Mouse (Mus musculus) neutrophil, adult 5-6 weeks (primary cell): Measurements from ENCODE around the gene Oaz1. TPM values are rescaled to one million over a fixed set of nuclear protein-coding genes. Genes with fewer than 3 reads are reported as not detected.

Experiments
- ATAC-seq: fragments of 151-379, 151-347 bp; 2 replicates; pipeline ENCODE4 v1.8.0; 2017; ENCODE audit warnings: mild to moderate bottlenecking, moderate TSS enrichment; ENCODE audit not compliant: insufficient number of reproducible peaks, poor library complexity, low FRiP score, severe bottlenecking; ENCODE audit errors: extremely low read depth
- total RNA-seq: library from RNA; stranded (forward); fragments of 200-1000 nt; gene quantifications from 2 replicates; pipeline ENCODE4 v1.2.3, GENCODE M21; 2017

Oaz1 gene
- total RNA-seq, 1 experiment from 2014 or later, result 227 TPM

DNA sequence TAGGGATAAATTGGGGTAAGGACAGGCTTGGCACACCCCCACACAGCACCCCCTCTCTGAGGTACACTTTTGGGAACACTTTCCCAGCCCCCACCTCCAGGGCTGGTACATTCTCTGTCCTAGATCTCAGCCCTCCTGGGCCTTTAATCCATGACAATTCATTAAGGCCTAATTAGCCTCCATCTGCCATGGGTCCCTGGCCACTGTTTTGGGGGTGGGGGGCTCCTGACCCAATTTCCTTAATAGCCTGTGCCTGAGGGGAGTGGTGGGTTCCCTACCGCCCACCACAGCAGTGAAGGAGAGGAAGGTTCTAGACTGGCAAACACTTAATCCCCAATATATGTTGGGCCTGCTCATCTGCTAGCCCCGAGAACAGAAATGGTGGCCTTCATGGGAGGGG, 15.2 kb downstream of the Oaz1 start:
- no peak for ATAC-seq

DNA sequence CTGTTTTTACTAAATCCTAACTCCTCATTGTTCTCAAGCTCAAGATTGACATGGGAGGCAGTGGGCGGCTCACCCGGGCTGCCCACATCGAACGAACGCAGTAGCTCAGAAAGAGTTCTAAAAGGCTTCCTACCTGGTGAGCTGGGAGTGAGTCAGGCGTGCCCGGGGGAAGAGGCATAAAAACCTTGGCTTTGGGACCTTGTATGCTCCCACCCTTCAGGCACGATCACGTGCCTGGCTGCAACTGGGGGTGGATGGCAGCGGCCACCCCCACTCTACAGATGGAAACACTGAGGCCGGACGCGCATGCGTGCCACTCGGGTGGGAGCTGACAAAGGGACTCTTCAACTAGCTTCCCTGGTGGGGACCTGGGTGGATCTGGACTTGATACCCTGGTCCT, 15.9 kb downstream of the Oaz1 start:
- no peak for ATAC-seq

DNA sequence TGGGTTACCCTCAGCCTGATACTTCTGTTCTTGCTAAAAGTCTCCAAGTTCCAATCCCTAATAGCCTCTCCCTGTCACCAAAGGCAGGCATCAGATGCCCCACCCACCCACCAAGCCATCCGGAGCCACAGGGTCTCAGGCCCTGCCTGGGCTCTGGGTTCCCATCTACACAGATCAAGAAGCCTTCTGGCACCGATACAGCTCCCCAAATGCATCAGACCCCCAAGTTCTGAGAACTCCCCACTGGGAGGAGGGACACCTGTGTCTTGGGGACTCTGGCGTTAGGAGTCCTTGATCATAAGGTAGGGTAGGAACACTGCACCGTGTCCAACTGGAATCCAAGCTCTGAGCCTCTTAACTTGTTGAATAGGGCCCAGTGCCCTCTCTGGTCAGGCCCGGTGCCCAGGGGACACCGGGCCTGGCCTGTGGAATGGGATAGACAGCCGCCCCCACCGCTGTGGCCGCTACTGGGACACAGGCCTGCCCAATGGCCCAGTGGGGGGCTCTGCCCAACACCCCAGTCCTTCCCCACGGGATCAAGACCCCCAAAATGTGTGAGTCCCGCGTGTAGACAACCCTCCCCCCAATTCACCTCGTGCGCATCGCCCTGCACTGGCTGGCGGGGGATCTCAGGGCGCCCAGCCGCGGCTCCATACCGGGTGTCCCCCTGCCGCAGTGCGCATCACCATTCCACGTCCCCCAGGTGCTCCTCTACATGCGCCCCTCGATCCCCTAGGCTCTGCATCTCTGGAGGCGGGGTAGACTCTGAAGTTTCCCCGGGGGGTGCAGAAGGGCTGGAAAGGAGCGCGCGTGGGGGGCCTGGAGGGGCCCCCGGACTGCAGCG, 16.9 kb downstream of the Oaz1 start:
- no peak for ATAC-seq

GRCm38 (mm10) chr10:80843931-80844547, 17.6 kb downstream of the Oaz1 start, which contains the start of gene Lingo3:
Lingo3 (minus strand) TSS chr10:80844039.
- no peak for ATAC-seq

DNA sequence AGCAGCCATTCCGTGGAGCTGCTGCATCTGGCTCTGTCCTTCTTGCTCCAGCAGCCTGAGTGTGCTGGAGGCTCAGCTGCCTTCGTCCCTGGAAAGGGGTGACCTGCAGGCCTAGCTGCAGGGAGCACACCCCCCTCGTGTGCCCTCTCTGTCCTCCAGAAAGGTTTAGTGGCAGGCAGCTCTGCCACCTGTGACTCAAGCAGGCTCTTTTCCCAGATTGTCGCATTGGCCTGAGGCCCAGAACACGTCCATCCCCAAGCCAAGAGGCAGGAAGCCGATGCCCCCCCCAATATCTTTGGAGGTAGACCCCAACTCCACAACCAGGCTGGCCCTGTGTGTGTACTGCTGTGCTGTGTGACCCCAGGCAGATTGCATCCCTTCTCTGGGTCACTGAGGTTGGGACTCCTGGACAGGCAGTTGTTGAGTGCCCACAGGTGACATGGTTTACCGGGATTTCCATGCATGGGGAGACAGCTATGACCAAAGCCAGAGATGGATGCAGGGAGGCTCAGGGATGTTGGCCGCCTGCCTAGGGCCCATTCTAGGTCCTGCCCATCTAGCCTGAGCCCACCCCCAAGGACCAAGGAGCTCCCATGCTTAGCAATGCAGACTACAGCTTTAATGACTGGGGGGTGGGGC, 18.7 kb downstream of the Oaz1 start:
- ATAC-seq, result no peak

DNA sequence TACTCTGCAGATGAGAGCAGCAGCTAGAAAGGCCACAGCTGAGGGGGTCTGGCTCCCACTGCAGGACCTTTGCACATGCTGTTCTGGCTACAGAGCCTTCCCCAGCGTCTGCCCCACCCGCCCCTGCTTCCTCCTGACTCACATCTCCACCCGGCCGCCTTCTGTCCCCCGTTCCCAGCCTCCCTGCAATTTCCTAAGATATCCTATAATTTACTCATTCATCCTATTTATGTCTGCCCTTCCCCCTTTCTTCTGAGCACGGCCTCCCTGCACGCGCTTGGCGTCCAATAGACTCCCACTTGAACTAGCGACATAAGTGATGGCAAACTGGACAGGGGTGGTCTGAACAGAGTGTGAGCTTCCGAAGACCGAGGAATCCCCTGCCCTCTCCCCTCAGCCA, 19.3 kb downstream of the Oaz1 start:
- no peak for ATAC-seq

DNA sequence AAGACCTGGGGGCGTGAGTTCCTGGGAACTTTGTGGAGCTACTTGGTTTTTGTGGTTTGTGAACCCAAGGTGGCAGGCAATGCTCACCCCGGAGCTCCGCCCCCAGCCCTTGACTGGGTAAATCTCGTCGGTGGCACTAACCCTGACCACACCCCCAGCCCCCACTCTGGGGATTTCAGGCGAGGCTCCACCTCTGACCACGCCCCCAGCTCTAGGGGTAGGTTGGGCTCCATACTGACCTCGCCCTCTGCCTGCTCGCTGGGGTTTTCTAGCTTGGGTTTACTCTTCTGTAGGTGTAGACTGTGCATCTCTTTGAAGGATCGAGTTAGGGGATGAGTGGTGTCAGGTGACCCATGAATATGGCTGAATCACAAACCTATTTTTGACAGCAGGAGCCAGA, 22.1 kb downstream of the Oaz1 start:
- ATAC-seq, result peak; percentile 50

DNA sequence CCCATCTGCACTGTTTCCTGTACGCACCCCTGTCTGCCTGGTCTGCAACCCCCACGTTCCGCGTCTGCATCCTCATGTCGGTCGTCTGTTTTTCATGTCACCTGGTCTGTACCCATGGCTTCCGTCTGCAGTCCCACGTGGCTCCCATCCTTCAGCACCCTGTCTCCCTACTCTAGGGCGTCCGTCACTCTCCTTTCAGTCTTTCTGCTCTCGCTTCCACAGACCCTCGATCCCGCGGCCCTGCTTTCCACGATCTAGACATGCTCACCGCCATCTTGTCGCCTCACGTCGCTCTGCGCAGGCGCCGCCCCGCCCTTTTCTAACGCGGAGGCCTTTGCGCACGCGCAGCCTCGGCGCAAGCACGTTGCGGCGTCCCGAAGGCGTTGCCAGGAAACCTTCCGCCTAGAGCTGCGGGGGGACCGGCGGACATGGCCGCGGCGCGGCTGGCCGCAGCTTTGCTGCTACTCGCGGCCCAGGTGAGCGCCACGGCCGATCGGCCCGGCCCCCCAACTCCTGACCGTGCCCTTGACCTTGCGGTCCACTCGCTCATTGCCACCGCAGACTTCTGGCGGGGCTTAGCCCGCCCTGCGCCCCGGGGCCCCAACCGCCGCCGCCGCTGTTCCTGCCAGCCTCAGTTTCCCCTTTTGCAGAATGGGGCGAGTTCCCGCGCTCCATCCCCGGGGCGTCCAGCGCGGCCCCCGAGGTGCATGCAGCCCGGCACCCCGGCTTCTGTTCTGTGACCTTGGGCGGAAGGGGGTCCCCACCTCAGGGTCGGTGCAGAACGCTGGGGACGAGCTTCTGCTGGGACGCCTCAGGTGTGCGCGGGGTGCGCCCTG, 28.7 kb downstream of the Oaz1 start, which contains the start of the genes Lsm7 and Sppl2b:
Gene Lsm7, minus strand, starts transcription at position 297 of the 836 bp plus-strand sequence.
Gene Sppl2b, plus strand, starts transcription at position 363 of the 836 bp plus-strand sequence.
- ATAC-seq, result peak; percentile 77

GRCm38 (mm10) chr10:80855749-80856073, 29.3 kb downstream of the Oaz1 start:
- no peak for ATAC-seq

GRCm38 (mm10) chr10:80856267-80856666, 29.8 kb downstream of the Oaz1 start:
- ATAC-seq, result no peak

GRCm38 (mm10) chr10:80856908-80857307, 30.5 kb downstream of the Oaz1 start:
- no peak for ATAC-seq

DNA sequence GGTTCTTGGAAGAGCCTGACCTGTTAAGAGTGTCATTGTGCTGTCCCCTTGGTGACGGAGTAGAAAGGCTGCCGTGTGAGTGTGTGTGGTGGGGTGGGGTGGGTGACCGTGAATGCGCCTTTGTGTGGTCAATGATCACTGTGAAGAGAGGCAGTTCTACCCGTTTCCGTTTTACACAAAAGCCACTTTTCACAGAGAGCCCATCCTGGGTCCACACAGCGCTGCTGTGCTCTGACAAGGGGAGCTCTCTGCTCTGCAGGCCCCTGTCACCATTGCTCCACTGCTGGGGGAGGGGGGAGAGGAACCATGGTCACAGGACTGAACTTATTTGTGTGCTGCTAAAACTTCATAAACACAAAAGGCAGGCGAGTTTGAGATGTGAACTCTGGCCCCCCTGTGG, 30.9 kb downstream of the Oaz1 start:
- ATAC-seq, result no peak

GRCm38 (mm10) chr10:80857848-80858247, 31.4 kb downstream of the Oaz1 start:
- ATAC-seq, result no peak

DNA sequence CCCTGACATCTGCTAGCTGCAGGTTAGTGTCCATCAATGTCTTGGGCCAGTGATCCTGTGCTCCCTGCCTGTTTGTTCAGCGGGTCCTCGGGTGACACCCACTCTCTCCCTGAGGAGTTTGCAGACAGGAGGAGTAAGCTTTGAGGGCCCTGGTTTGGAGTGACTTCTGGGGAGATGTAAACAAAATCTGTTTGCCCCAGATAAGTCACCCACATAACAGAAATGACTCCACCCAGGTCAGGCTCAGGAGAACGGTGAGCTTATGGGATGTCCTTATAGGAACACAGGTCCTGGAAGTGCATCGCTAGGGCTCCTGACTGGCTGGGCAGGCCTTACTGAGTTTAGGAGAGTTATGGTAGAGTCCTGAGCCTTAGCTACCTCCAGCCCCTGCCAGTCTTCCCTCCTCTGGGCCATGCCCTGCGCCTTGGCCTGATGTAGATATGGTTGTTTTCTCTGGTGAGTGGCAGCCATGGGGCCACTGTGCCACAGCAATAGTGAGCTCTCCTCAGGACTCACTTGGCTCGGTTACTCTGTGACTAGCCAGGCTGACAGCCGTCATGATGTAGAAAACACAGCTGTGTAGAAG, 32.0 kb downstream of the Oaz1 start:
- ATAC-seq, result no peak

- ATAC-seq, result no peak
These were observed 35.8 kb downstream of the Oaz1 start for GRCm38 (mm10) chr10:80862305-80862704.

DNA sequence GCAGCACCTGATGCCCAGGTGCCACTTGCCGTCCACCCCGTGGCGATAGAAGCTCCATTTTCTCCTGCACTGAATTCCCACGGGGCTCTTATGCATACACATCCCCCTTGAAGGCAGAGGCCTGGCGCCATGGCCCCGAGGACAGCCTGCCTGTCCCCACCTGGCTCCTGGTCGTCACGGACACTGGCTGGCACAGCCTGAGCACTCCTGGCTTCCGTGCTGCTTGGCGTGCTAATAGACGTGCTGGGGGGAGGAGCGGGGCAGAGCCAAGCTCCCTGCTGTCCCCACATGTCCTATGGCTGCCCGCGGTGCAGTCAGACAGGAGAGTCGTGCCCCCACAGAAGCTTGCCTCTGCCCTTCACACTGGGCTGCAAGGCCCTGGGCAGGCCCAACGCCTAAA, 38.0 kb downstream of the Oaz1 start:
- ATAC-seq, result no peak

GRCm38 (mm10) chr10:80870993-80871392, 44.5 kb downstream of the Oaz1 start:
- ATAC-seq, result no peak

DNA sequence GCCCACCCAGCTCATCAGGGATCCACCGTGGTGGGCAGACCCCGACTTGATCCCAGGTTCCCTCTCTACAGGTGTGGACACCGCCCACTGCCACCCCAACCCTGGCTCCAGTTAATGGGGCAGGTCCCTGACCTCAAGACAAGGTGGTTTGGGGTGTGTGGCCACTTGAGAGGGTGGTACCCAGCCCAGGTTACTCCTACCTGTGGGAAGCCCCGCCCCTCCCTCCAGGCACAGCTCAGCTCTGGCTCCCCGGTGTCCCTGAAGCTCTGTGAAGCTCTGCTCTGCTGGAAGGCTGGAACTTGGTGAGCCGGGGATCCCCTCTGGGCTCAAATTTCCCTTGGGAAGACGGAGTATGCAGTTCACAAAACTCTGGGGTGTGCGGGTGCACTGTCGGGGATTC, 45.1 kb downstream of the Oaz1 start, which contains the start of gene Tmprss9:
Gene Tmprss9, plus strand, starts transcription at position 268 of the 400 bp plus-strand sequence.
- no peak for ATAC-seq

- no peak for ATAC-seq
These were observed 47.6 kb downstream of the Oaz1 start for GRCm38 (mm10) chr10:80874035-80874434.
